Mouse (Mus musculus) liver, embryonic 14.5 days (tissue): ENCODE data around the gene Olfr957. TPM values are rescaled to one million over a fixed set of nuclear protein-coding genes. Genes with fewer than 3 reads are reported as not detected.
A peak's percentile ranks its signal among the peaks of the same experiment; 100 is the strongest.

Experiments
- ATAC-seq: fragments of 200-750 bp; cut with Nextera tagmentation; 2 replicates; pipeline ENCODE4 v1.8.0; 2017; ENCODE audit warnings: moderate number of reproducible peaks, mild to moderate bottlenecking, moderate library complexity; ENCODE audit not compliant: insufficient read depth
- DNase-seq, 3 experiments: peaks; one replicate each; pipeline ENCODE4 v3.0.0-alpha.2; 2012 to 2013; ENCODE audit warnings: low read depth in 3 of 3, low spot score in 3 of 3
- H3K27ac ChIP-seq: fragments of 300-500 bp; sonication (generic); 2 replicates; pipeline ENCODE4 v1.5.1; 2014; ENCODE audit warnings: moderate library complexity, mild to moderate bottlenecking, control low read depth, inconsistent platforms
- H3K27me3 ChIP-seq: fragments of 300-500 bp; sonication (generic); 2 replicates; pipeline ENCODE4 v1.6.1; 2014; ENCODE audit warnings: mild to moderate bottlenecking, low read length, moderate library complexity; ENCODE audit not compliant: control insufficient read depth, insufficient read depth
- H3K36me3 ChIP-seq: fragments of 300-500 bp; sonication (generic); replicated peaks from 2 replicates; pipeline ENCODE4 v1.6.1; 2014; ENCODE audit warnings: low read depth; ENCODE audit not compliant: control insufficient read depth, insufficient read depth
- H3K4me1 ChIP-seq, 2 experiments: fragments of 200-500 bp in 1 of 2; fragments of 300-500 bp in 1 of 2; sonication (generic) in 1 of 2; replicated peaks; 2 replicates each; pipeline ENCODE4 v1.6.1; 2012 to 2014; ENCODE audit warnings: antibody characterized with exemption in 1 of 2, inconsistent platforms in 1 of 2, low read length in 1 of 2; ENCODE audit not compliant: control insufficient read depth in 2 of 2, insufficient read depth in 2 of 2
- H3K4me2 ChIP-seq: fragments of 300-500 bp; sonication (generic); 2 replicates; pipeline ENCODE4 v1.6.1; 2014; ENCODE audit warnings: low read depth, mild to moderate bottlenecking, control low read depth, moderate library complexity
- H3K4me3 ChIP-seq, 2 experiments: fragments of 200-500 bp in 1 of 2; fragments of 300-500 bp in 1 of 2; sonication (generic) in 1 of 2; 2 replicates each; pipeline ENCODE4 v1.5.1; 2012 to 2014; ENCODE audit warnings: low read depth in 2 of 2, low read length in 2 of 2, mild to moderate bottlenecking in 2 of 2, control low read depth in 1 of 2, inconsistent platforms in 1 of 2, moderate library complexity in 1 of 2; ENCODE audit not compliant: insufficient read depth in 1 of 2
- H3K9ac ChIP-seq: fragments of 300-500 bp; sonication (generic); replicated peaks from 2 replicates; pipeline ENCODE4 v1.6.1; 2014; ENCODE audit warnings: mild to moderate bottlenecking, control low read depth, moderate library complexity
- H3K9me3 ChIP-seq: fragments of 300-500 bp; sonication (generic); 2 replicates; pipeline ENCODE4 v1.6.1; 2016; ENCODE audit warnings: low read length, mixed read lengths; ENCODE audit not compliant: control insufficient read depth
- CTCF ChIP-seq: IDR thresholded peaks from 2 replicates; pipeline ENCODE4 v1.5.1; 2016; ENCODE audit warnings: antibody characterized with exemption, low read depth, control low read depth
- EP300 ChIP-seq: IDR thresholded peaks from 2 replicates; pipeline ENCODE4 v1.6.1; 2016; ENCODE audit warnings: antibody characterized with exemption, low read depth
- WGBS: fragments of 180-500 bp; shearing (Covaris S2); extraction: QIAGEN DNeasy Blood & Tissue Kit; methylation state at CpG from one replicate; pipeline ENCODE4 v1.1.7; 2014; ENCODE audit not compliant: insufficient replicate concordance; 5-methylcytosine and 5-hydroxymethylcytosine counted together
- polyA plus RNA-seq, 2 experiments: library from polyadenylated mRNA; depleted of rRNA in 1 of 2; stranded (reverse) in 1 of 2; unstranded in 1 of 2; fragments of >200 nt; fragmentation: Nextera tagmentation in 1 of 2; extraction: Ambion mirVana in 1 of 2; gene quantifications; 2 replicates each; pipeline versions ENCODE4 v1.2.1 to v1.2.3; 2012 to 2014

The Olfr957 gene
- polyA plus RNA-seq, 2 experiments = not detected

DNA sequence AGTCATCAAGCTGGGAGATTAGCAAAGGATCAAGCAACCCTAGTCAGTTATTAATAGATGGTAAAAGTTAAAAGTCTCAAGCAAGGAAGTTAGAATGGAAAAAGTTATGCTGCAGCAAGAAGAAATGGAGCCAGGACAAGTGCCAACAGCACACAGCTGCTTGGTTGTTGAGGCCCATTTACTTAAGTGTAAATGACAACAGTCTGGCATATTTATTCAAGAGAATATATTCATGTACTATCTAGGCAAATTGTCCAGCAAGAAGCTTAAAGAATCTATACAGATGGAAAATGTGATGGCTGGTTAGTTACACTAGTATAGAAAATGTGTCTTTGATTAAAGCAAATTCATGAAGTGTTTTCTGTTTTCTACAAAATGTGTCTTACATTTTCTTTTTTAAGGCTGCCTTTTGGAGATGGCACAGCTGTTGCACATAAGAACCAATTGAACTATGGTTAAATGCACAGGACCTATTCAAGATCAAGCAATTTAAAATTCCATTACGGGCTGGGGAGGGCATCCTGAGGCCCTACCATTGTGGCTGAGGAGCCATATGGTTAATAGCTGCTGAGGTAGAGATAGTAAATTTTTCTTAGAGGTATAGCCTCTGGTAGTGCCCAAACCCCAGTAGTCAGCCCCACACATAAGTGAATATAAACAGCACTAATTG lies 8.1 kb upstream of the Olfr957 start:
- Histone ChIP-seq H3K27ac (no peak overlapping the region), H3K4me3 (no peak overlapping the region), H3K36me3 (no peaks in the 10 kb centered on the region), H3K9ac (no peak overlapping the region), H3K4me2 (no peak overlapping the region), H3K27me3 (no peaks in the 10 kb centered on the region), H3K9me3 (no peaks in the 10 kb centered on the region), H3K4me1 (no peaks in the 10 kb centered on the region)
- DNase-seq (no peak), ATAC-seq (no peak)
- 68% methylated on average over 1 of the region's 1 CpGs for WGBS
- TF ChIP-seq CTCF = no peak
- no peak for TF ChIP-seq EP300

DNA sequence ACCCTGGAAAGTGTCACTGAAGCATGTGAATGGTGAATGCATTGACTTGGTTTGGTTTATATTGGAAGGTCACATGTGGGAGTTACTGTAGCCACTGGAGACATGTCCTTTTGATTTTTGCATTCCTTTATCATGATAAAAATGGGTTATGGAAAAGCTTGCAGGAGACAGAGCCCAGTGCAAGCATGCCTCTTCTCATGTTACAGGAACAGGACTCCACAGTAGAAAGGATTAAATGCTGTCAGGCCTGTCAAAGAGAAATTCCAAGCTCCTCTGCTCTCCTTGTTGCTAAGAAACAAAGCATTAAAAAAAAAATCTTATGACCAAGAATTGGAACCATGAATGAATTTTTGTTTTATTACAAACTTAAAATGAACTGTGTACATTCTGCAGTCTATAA lies 3.0 kb upstream of the Olfr957 start:
- no peak for DNase-seq
- no peaks in the 10 kb centered on the region for H3K4me1 ChIP-seq
- no peaks in the 10 kb centered on the region for H3K9me3 ChIP-seq
- TF ChIP-seq CTCF (no peak), EP300 (no peak)
- no peaks in the 10 kb centered on the region for H3K27me3 ChIP-seq
- no peak overlapping the region for H3K4me3 ChIP-seq
- ATAC-seq = no peak
- no peak overlapping the region for H3K9ac ChIP-seq
- H3K36me3 ChIP-seq = no peaks in the 10 kb centered on the region
- H3K27ac ChIP-seq = no peak overlapping the region
- H3K4me2 ChIP-seq = no peak overlapping the region

DNA sequence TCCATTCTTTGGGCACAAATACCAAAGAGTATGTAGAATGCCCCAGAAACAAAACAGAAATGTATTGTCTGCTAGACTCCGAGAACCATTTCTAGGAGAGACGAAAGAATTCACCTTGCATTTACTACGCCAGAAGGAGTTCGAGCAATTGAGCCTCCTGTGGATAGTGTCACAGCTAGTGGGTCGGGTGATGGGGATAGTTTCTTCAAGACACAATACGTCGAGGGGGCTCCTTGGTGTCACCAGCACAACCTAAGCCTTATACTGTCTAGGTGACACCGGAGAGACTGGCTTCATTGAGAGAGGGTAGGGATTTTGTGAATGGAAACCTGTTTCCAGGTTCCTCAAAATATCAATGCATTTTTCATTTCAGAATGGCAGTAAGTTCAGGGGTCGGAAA lies 6.2 kb downstream of the Olfr957 start:
- Histone ChIP-seq H3K9ac (no peak overlapping the region), H3K27ac (no peak overlapping the region), H3K9me3 (no peaks in the 10 kb centered on the region), H3K36me3 (no peaks in the 10 kb centered on the region), H3K4me3 (no peak overlapping the region), H3K4me1 (no peaks in the 10 kb centered on the region), H3K4me2 (no peak overlapping the region), H3K27me3 (no peaks in the 10 kb centered on the region)
- DNase-seq (no peak), ATAC-seq (no peak)
- TF ChIP-seq CTCF (no peak), EP300 (no peak)
- 61% methylated on average over 9 of the region's 9 CpGs for WGBS

DNA sequence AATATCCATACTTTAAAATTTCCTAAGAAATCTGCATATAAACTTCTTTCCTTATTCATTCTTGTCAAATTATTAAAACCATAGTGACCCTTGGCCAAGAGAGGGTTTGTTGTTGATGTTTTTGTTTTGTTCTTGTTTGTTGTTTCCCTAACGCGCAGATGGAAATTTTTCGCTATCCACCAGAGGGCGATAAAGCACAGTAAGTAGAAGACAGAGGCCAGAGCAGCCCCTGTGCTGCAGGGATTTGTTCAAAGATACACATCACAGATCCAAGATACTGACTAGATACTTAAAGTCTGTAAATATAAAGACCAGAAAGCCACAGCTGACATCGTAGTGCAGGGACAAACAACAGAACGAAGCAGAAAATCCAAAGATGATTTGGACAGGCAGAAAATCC lies 6.6 kb downstream of the Olfr957 start:
- H3K4me2 ChIP-seq = no peak overlapping the region
- DNase-seq (no peak), ATAC-seq (no peak)
- no peak overlapping the region for H3K27ac ChIP-seq
- 8% methylated on average over 6 of the region's 6 CpGs for WGBS
- no peaks in the 10 kb centered on the region for H3K4me1 ChIP-seq
- H3K27me3 ChIP-seq = no peaks in the 10 kb centered on the region
- no peak overlapping the region for H3K9ac ChIP-seq
- H3K4me3 ChIP-seq = no peak overlapping the region
- H3K36me3 ChIP-seq = no peaks in the 10 kb centered on the region
- H3K9me3 ChIP-seq = no peaks in the 10 kb centered on the region
- TF ChIP-seq EP300 (no peak), CTCF (peak; percentile 29; the same call in 1 of the 2 replicates)

DNA sequence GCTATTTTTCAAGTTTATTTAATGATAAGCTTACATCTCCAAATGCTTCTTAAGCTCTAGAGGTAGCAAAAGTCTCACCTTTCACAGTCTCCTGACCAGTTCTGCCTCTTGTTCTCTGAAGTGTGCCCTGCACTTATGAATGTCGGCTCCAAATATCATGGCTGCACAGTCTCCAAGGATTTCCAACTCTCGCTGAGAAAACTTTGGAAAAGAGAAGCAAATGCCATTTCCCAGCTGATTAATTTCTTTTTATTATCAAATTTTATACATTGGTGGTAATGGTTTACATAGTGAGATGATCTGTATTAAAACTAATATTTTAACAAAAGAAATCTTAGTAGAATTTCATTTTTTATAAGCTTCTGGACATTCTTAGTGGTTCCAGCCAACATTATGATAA lies 21.7 kb downstream of the Olfr957 start, which contains the start of gene Olfr44:
Gene Olfr44 (minus strand): TSS at position 101 of the 400 bp plus-strand sequence.
- no peak within 1 kb of the TSS for H3K27ac ChIP-seq
- no peaks in the 10 kb centered on the region for H3K36me3 ChIP-seq
- H3K27me3 ChIP-seq = no peaks in the 10 kb centered on the region
- 64% methylated on average over 2 of the region's 2 CpGs for WGBS
- no peak for TF ChIP-seq EP300
- TF ChIP-seq CTCF = no peak
- no peak for DNase-seq
- ATAC-seq = no peak
- no peaks in the 10 kb centered on the region for H3K4me1 ChIP-seq
- no peak within 1 kb of the TSS for H3K4me3 ChIP-seq
- H3K9me3 ChIP-seq = no peaks in the 10 kb centered on the region
- no peak within 1 kb of the TSS for H3K9ac ChIP-seq
- no peak within 1 kb of the TSS for H3K4me2 ChIP-seq
